Mouse (Mus musculus) embryonic facial prominence, embryonic 15.5 days (tissue): ENCODE data around the gene 4921501E09Rik. TPM values are rescaled to one million over a fixed set of nuclear protein-coding genes. Genes with fewer than 3 reads are reported as not detected.
A peak's percentile ranks its signal among the peaks of the same experiment; 100 is the strongest.
"Not testable (repeated sequence)": the region's sequence is repeated elsewhere in the genome, so short reads cannot be mapped to it uniquely, and the experiment has no call there.

Experiments used
- ATAC-seq: fragments of 200-750 bp; cut with Nextera tagmentation; 2 replicates; pipeline ENCODE4 v1.8.0; 2017; ENCODE audit warnings: low read depth, moderate TSS enrichment; ENCODE audit not compliant: insufficient number of reproducible peaks, low FRiP score, low TSS enrichment
- H3K27ac ChIP-seq: fragments of 300-500 bp; sonication (generic); replicated peaks from 2 replicates; pipeline ENCODE4 v1.5.1; 2015; ENCODE audit warnings: mild to moderate bottlenecking, inconsistent platforms
- H3K27me3 ChIP-seq: fragments of 300-500 bp; sonication (generic); 2 replicates; pipeline ENCODE4 v1.6.1; 2015; ENCODE audit warnings: inconsistent platforms
- H3K36me3 ChIP-seq: fragments of 300-500 bp; sonication (generic); 2 replicates; pipeline ENCODE4 v1.6.1; 2015; ENCODE audit warnings: mild to moderate bottlenecking, inconsistent platforms
- H3K4me1 ChIP-seq: fragments of 300-500 bp; sonication (generic); 2 replicates; pipeline ENCODE4 v1.6.1; 2015; ENCODE audit warnings: inconsistent platforms
- H3K4me2 ChIP-seq: fragments of 300-500 bp; sonication (generic); replicated peaks from 2 replicates; pipeline ENCODE4 v1.6.1; 2015; ENCODE audit warnings: mild to moderate bottlenecking, inconsistent platforms
- H3K4me3 ChIP-seq: fragments of 300-500 bp; sonication (generic); replicated peaks from 2 replicates; pipeline ENCODE4 v1.5.1; 2015; ENCODE audit warnings: mild to moderate bottlenecking, inconsistent platforms
- H3K9ac ChIP-seq: fragments of 300-500 bp; sonication (generic); 2 replicates; pipeline ENCODE4 v1.6.1; 2015; ENCODE audit warnings: inconsistent platforms
- H3K9me3 ChIP-seq: fragments of 300-500 bp; sonication (generic); replicated peaks from 2 replicates; pipeline ENCODE4 v1.6.1; 2016; ENCODE audit warnings: inconsistent platforms
- WGBS: fragments of 180-500 bp; shearing (Covaris S2); methylation state at CpG from one replicate; pipeline ENCODE4 v1.1.7; 2015; 5-methylcytosine and 5-hydroxymethylcytosine counted together
- polyA plus RNA-seq: library from polyadenylated mRNA; unstranded; fragments of >200 nt; fragmentation: Nextera tagmentation; extraction: Ambion mirVana; gene quantifications from 2 replicates; pipeline ENCODE4 v1.2.1, GENCODE M21; 2015

4921501E09Rik gene
- not detected in 2 replicates for polyA plus RNA-seq

DNA sequence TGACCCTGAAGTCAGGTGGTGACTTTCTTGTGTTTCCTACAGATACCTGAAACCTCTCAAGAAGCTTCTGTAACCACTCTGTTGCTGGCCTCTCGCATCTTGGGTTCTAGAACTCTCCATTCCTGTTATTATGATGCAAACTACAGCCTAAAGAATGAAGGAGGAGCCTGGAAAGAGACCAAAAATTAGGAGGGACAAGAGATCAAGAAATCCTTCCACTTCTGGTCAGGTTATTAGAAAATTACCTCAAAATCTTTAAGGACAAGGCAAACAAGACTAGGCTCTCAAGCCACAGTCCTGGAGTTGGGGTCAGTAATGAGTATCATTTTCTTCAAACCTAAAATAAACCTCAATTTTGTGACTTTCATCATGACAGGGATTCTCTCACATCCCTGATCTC is at the start of gene 4921501E09Rik:
Gene 4921501E09Rik (minus strand): TSS at position 101 of the 400 bp plus-strand sequence.
- Histone ChIP-seq H3K9ac (no peak within 1 kb of the TSS), H3K9me3 (no peaks in the 10 kb centered on the region), H3K27ac (no peak within 1 kb of the TSS), H3K4me1 (no peaks in the 10 kb centered on the region), H3K27me3 (no peaks in the 10 kb centered on the region), H3K36me3 (no peaks in the 10 kb centered on the region), H3K4me2 (no peak within 1 kb of the TSS), H3K4me3 (no peak within 1 kb of the TSS)
- ATAC-seq, result no peak
- 58% methylated on average over 1 of the region's 1 CpGs for WGBS

- Histone ChIP-seq H3K36me3 (no peaks in the 10 kb centered on the region), H3K9me3 (no peaks in the 10 kb centered on the region), H3K27ac (no peak overlapping the region), H3K9ac (no peak overlapping the region), H3K27me3 (no peaks in the 10 kb centered on the region), H3K4me3 (no peak overlapping the region), H3K4me1 (peaks cover 7% of the 10 kb centered on the region), H3K4me2 (no peak overlapping the region)
- ATAC-seq, result no peak
- 82% methylated on average over 2 of the region's 2 CpGs for WGBS
These were observed 29.5 kb upstream of the 4921501E09Rik start for GRCm38 (mm10) chr17:33097396-33097795.

DNA sequence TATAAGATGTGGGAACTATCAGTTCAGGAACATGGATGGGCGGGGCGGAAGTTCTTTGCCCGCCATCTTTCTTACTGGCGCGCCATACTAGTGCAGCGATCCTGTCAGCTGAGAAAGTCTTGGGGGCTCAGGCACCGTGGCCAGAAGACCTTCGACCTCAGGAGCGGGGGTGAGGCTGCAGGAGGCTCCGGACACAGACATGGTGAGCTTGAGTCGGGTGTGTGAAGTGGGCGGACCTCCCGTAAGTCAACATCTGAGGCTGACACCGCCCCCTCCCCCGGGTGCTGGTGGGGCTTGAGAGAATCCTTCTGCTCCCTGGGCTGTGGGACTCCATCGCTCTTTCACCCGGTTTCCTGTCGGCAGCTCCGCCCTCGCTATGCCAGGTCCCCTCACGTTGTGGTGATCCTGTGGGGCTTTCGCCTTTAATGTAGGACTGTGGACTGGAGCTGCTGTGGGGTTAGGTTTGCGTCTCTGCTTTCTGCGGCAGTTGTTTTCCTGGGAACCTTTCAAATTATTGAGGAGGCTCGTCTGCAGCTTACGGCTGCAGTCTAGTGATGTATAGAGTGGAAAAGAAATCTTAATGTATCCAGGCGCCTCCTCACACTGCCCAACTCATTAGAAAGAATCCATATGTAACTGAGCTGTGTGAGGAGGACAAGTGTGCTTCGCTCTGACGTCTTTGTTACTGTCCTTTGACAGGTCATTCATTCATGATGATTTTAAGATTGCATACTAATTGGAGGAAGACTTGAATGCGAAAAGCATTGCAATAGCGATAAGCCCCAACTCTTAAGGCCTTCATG is 24.7 kb upstream of the 4921501E09Rik start:
- WGBS, result 2% methylated on average over 31 of the region's 31 CpGs
- ATAC-seq, result peak; percentile 72; the same call in 1 of the 2 replicates

DNA sequence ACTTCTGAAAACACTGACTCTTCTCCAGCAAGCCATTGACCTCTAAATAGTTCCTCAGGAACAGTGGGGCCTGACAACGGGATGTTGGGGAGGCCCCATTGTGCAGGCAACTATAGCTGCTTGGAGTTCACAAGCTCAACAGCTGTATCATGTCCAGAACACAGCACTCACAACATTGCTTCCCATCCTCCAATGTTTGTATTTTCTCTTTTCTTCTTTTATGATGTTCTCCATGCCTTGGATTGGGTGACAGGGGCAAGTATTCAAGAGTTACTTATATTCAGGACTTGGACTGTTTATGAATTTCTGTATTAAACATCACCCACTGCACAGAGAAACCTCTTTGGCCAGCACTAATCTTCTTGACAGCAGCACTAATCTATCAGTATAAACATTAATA is 23.8 kb upstream of the 4921501E09Rik start:
- H3K27me3 ChIP-seq, result no peaks in the 10 kb centered on the region
- no peak overlapping the region for H3K4me2 ChIP-seq
- no peak overlapping the region for H3K4me3 ChIP-seq
- no peak for ATAC-seq
- peaks cover 10% of the 10 kb centered on the region for H3K4me1 ChIP-seq
- H3K9ac ChIP-seq, result no peak overlapping the region
- 94% methylated on average over 1 of the region's 1 CpGs for WGBS
- no peak overlapping the region for H3K27ac ChIP-seq
- H3K36me3 ChIP-seq, result no peaks in the 10 kb centered on the region
- no peaks in the 10 kb centered on the region for H3K9me3 ChIP-seq

More for the DNA sequence above, 24.7 kb upstream of the 4921501E09Rik start:
- H3K36me3 ChIP-seq, result no peaks in the 10 kb centered on the region
- peak overlapping the region; percentile 77 for H3K4me3 ChIP-seq
- H3K4me2 ChIP-seq, result peak overlapping the region; percentile 54
- no peaks in the 10 kb centered on the region for H3K27me3 ChIP-seq
- no peaks in the 10 kb centered on the region for H3K9me3 ChIP-seq
- H3K27ac ChIP-seq, result peak overlapping the region; percentile 89
- peaks cover 10% of the 10 kb centered on the region for H3K4me1 ChIP-seq
- peak overlapping the region; percentile 62 for H3K9ac ChIP-seq

- H3K9ac ChIP-seq, result peak within 1 kb of the TSS; percentile 67
- no peaks in the 10 kb centered on the region for H3K9me3 ChIP-seq
- H3K4me3 ChIP-seq, result peak within 1 kb of the TSS; percentile 65
- peak; percentile 88 for ATAC-seq
- peaks cover 10% of the 10 kb centered on the region for H3K4me1 ChIP-seq
- H3K27ac ChIP-seq, result peak within 1 kb of the TSS; percentile 91
- H3K4me2 ChIP-seq, result peak within 1 kb of the TSS; percentile 57
- 3% methylated on average over 34 of the region's 34 CpGs for WGBS
- no peaks in the 10 kb centered on the region for H3K36me3 ChIP-seq
- no peaks in the 10 kb centered on the region for H3K27me3 ChIP-seq
These were observed 21.5 kb upstream of the 4921501E09Rik start, which contains the start of gene Zfp563 for GRCm38 (mm10) chr17:33089220-33089949. Gene Zfp563 (plus strand): TSS chr17:33089310.

DNA sequence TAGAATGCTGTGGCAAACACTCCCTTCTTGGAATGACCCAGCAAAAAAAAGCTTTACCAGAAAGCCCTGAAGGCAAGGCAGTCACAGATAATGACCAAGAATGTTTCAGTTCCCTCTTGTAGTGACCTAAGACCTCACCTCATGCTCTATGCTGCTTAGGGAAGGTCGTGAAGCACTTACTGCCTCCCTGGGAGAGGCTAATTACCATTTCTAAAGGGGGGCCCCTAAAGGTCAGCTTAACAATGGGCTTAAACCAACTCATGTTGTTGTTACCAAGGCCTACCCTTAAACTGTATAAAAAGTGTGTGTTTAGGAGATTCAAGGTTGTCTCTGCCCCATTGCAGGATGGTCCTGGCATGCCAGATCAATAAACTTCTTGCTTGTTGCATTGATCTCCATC is 4.9 kb downstream of the 4921501E09Rik start:
- no peak for ATAC-seq
- no peaks in the 10 kb centered on the region for H3K27me3 ChIP-seq
- WGBS, result 0% methylated on average over 1 of the region's 1 CpGs

GRCm38 (mm10) chr17:33058791-33059190 is 9.1 kb downstream of the 4921501E09Rik start:
- Histone ChIP-seq H3K36me3 (no peaks in the 10 kb centered on the region), H3K4me1 (no peaks in the 10 kb centered on the region), H3K27me3 (no peaks in the 10 kb centered on the region), H3K4me2 (no peak overlapping the region), H3K4me3 (no peak overlapping the region), H3K9ac (no peak overlapping the region), H3K27ac (no peak overlapping the region), H3K9me3 (no peaks in the 10 kb centered on the region)
- WGBS, result 10% methylated on average over 1 of the region's 1 CpGs
- no peak for ATAC-seq

More for the DNA sequence above, 4.9 kb downstream of the 4921501E09Rik start:
- no peak overlapping the region for H3K27ac ChIP-seq
- no peaks in the 10 kb centered on the region for H3K9me3 ChIP-seq
- H3K36me3 ChIP-seq, result no peaks in the 10 kb centered on the region
- no peak overlapping the region for H3K9ac ChIP-seq
- H3K4me2 ChIP-seq, result no peak overlapping the region
- H3K4me1 ChIP-seq, result no peaks in the 10 kb centered on the region
- no peak overlapping the region for H3K4me3 ChIP-seq

DNA sequence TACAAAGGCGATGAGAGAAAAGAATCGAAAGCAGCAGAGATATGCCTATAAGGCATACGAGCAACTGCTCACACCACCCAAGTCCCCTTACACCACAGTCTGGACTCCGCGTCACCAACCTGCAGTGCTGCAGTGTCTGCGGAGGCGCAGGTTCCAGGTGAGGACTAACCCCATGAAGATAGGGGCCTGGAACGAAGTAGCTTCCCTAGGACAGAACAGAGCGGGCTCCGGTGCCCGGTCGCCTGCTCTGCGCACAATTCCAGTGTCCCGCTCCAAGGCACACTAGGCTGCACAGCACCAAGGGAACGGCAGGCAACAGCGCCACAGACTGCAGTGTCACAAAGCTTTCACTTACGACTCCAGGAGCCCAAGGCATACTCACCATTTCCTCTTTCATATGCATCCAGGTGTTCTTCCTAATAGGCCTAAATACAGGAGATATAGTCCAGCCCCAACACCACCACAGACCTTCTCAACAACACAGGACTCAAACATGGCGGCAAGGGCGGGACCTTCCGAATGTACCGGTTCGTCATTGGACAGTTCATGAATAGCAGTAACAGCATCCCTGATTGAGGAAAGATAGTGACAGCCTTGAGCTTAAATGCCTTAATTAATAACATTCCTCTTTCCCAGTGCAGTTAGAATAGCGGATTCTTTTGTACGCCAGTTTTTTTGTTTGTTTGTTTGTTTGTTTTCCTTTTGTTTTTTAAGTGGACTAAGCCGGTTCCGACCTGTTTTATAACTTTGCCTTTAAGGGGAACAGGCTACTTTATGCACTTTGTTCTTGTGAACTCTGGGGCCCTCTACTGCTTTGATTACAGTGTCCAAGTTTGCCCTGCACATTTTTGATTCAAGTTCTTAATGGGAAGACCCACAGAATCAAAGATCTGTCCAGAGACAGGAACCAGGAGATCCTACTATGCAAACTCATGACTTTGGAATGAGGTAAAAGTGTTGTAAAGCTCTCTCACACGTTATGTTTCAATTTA is 34.7 kb downstream of the 4921501E09Rik start, which contains the start of gene Zfp763:
Gene Zfp763 (minus strand): TSS at position 503 of the 992 bp plus-strand sequence.
- Histone ChIP-seq H3K27ac (peak within 1 kb of the TSS; percentile 86), H3K4me2 (peak within 1 kb of the TSS; percentile 53), H3K9me3 (no peaks in the 10 kb centered on the region), H3K4me1 (0 out of 2 replicates have a peak, but pooled peaks cover 3% of the 10 kb centered on the region), H3K9ac (peak within 1 kb of the TSS; percentile 75), H3K4me3 (peak within 1 kb of the TSS; percentile 87), H3K27me3 (no peaks in the 10 kb centered on the region), H3K36me3 (no peaks in the 10 kb centered on the region)
- WGBS, result 3% methylated on average over 27 of the region's 27 CpGs
- ATAC-seq, result peak; percentile 95

- 0 out of 2 replicates have a peak, but pooled peaks cover 3% of the 10 kb centered on the region for H3K4me1 ChIP-seq
- peaks cover 3% of the 10 kb centered on the region; the same call in 1 of the 2 replicates for H3K36me3 ChIP-seq
- H3K9ac ChIP-seq, result no peak overlapping the region; the same call in 1 of the 2 replicates
- H3K9me3 ChIP-seq, result peaks cover 4% of the 10 kb centered on the region
- no peak for ATAC-seq
- H3K4me3 ChIP-seq, result peak overlapping the region; percentile 87
- 9% methylated on average over 10 of the region's 10 CpGs for WGBS
- no peaks in the 10 kb centered on the region for H3K27me3 ChIP-seq
- peak overlapping the region; percentile 53 for H3K4me2 ChIP-seq
- no peak overlapping the region for H3K27ac ChIP-seq
These were observed 35.5 kb downstream of the 4921501E09Rik start for GRCm38 (mm10) chr17:33032376-33032775.

DNA sequence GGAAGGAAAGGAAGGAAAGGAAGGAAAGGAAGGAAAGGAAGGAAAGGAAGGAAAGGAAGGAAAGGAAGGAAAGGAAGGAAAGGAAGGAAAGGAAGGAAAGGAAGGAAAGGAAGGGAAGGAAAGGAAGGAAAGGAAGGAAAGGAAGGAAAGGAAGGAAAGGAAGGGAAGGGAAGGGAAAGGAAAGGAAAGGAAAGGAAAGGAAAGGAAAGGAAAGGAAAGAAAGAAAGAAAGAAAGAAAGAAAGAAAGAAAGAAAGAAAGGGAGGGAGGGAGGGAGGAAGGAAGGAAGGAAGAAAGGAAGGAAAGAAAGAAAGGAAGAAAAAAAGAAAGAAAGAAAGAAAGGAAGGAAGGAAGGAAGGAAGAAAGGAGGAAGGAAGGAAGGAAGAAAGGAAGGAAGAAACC is 47.4 kb downstream of the 4921501E09Rik start:
- H3K4me2 ChIP-seq, ATAC-seq, H3K4me3 ChIP-seq, H3K27ac ChIP-seq, H3K27me3 ChIP-seq, H3K4me1 ChIP-seq, H3K9ac ChIP-seq: not testable (repeated sequence)
- peaks cover 74% of the 10 kb centered on the region for H3K36me3 ChIP-seq
- peaks cover 74% of the 10 kb centered on the region for H3K9me3 ChIP-seq
